Mouse (Mus musculus): ENCODE measurements around the gene Rrp7a.

- TF ChIP-seq CTCF (IDR thresholded peaks at IDR 0.05; ENCODE audit: control insufficient read depth, insufficient read depth, insufficient read length), result no peak
- no peak for TF ChIP-seq MYOG (IDR thresholded peaks at IDR 0.05; ENCODE audit: control insufficient read depth, extremely low read depth, insufficient read length)
- TF ChIP-seq FOSL1 (IDR thresholded peaks at IDR 0.05; ENCODE audit: insufficient read depth, low read length, poor library complexity, severe bottlenecking), result no peak
- TF ChIP-seq USF1 (IDR thresholded peaks at IDR 0.05; ENCODE audit: low read depth), result no peak
- TF ChIP-seq MAX (IDR thresholded peaks at IDR 0.05), result no peak
- TF ChIP-seq MYOD1 (IDR thresholded peaks at IDR 0.05; ENCODE audit: control insufficient read depth, insufficient read length, low read depth), result no peak
Measured at GRCm38 (mm10) chr15:83068270-83068669, 54.3 kb downstream of the Rrp7a start.
